8 mouse cellular contexts compared by ENCODE assay signal in genomic region chr13:106946594-106947540, GRCm38 (mm10). TPM values are rescaled to one million over a fixed set of nuclear protein-coding genes. Genes with fewer than 3 reads are reported as not detected.
DNase-seq lines count a peak whose midpoint lies in the region; ATAC-seq and TF ChIP-seq lines count a peak whose summit lies in the region.

Gene Dimt1, plus strand, starts transcription at chr13:106947127.

- peak within 1 kb of the TSS; percentile 99 for H3K4me3 ChIP-seq in G1E (ENCODE audit: low read depth, low read length)
- peak within 1 kb of the TSS; percentile 98 for H3K4me3 ChIP-seq in forebrain, embryonic 16.5 days (replicated peaks; ENCODE audit: low read length)
- H3K4me3 ChIP-seq in layer of hippocampus, adult 2 months = peak within 1 kb of the TSS; percentile 99
- H3K4me3 ChIP-seq in lung, embryonic 14.5 days (ENCODE audit: low read depth, low read length) = peak within 1 kb of the TSS; percentile 88
- peak within 1 kb of the TSS; percentile 71 for H3K4me3 ChIP-seq in olfactory bulb, adult 2 months (ENCODE audit: insufficient read depth, low read depth, low read length)
- peak within 1 kb of the TSS; percentile 95 for H3K4me3 ChIP-seq in thymus, adult 2 months (ENCODE audit: control insufficient read depth, insufficient read depth, low read length)

- H3K4me2 ChIP-seq in forebrain, embryonic 16.5 days (ENCODE audit: low read length) = peak within 1 kb of the TSS; percentile 78
- H3K4me2 ChIP-seq in lung, embryonic 14.5 days = peak within 1 kb of the TSS; percentile 83

- intact Hi-C loops in heart, postnatal 36 days (cut with DNase I) = loop anchor here (5.0 to 10.0 kb wide), 3 partner anchors 75 to 1098 kb away; partner anchors contain the start of genes Kif2a and Smim15

- peak; percentile 99 for ATAC-seq in G1E (ENCODE audit: extremely low read depth, insufficient number of reproducible peaks, low FRiP score, poor library complexity, severe bottlenecking)
- ATAC-seq in forebrain, embryonic 16.5 days = peak; percentile 100
- ATAC-seq in lung, embryonic 14.5 days (ENCODE audit: insufficient read depth) = peak; percentile 100

- TF ChIP-seq CTCF in G1E (IDR thresholded peaks at IDR 0.05; ENCODE audit: low read depth, low read length) = no peak
- no peak for TF ChIP-seq CTCF in layer of hippocampus, adult 2 months (conservative IDR thresholded peaks at IDR 0.05)
- no peak for TF ChIP-seq CTCF in lung, embryonic 14.5 days (IDR thresholded peaks at IDR 0.05; ENCODE audit: low read depth)
- TF ChIP-seq CTCF in olfactory bulb, adult 2 months (IDR thresholded peaks at IDR 0.05; ENCODE audit: insufficient read depth, low read depth, low read length) = no peak
- TF ChIP-seq CTCF in thymus, adult 2 months (IDR thresholded peaks at IDR 0.05; ENCODE audit: borderline replicate concordance, control insufficient read depth, extremely low read depth, insufficient read depth, low read length, poor library complexity) = peak; percentile 39; the same call in 1 of the 2 replicates

- no peaks in the 10 kb centered on the region; the same call in 1 of the 2 replicates for H3K27me3 ChIP-seq in G1E (ENCODE audit: insufficient read depth, low read length)
- no peaks in the 10 kb centered on the region for H3K27me3 ChIP-seq in forebrain, embryonic 16.5 days (replicated peaks; ENCODE audit: control insufficient read depth, insufficient read depth, low read length)
- no peaks in the 10 kb centered on the region for H3K27me3 ChIP-seq in lung, embryonic 14.5 days (ENCODE audit: insufficient read depth, low read length)
- H3K27me3 ChIP-seq in thymus, adult 2 months (ENCODE audit: control insufficient read depth, insufficient read depth, low read length) = no peaks in the 10 kb centered on the region

- WGBS in forebrain, embryonic 16.5 days = under 1% methylated on average over 61 of the region's 68 CpGs
- under 1% methylated on average over 68 of the region's 68 CpGs for WGBS in lung, embryonic 14.5 days
- under 1% methylated on average over 68 of the region's 68 CpGs for WGBS in olfactory bulb, adult 2 months
- under 1% methylated on average over 67 of the region's 68 CpGs for WGBS in thymus, adult 2 months

- peaks cover 20% of the 10 kb centered on the region for H3K4me1 ChIP-seq in G1E (ENCODE audit: insufficient read depth, low read depth, low read length)
- H3K4me1 ChIP-seq in forebrain, embryonic 16.5 days (replicated peaks; ENCODE audit: control insufficient read depth, insufficient read depth, low read length) = peaks cover 18% of the 10 kb centered on the region
- 0 out of 2 replicates have a peak, but pooled peaks cover 3% of the 10 kb centered on the region for H3K4me1 ChIP-seq in lung, embryonic 14.5 days (ENCODE audit: insufficient read depth)
- H3K4me1 ChIP-seq in olfactory bulb, adult 2 months (ENCODE audit: control insufficient read depth, insufficient read depth, low read length) = no peaks in the 10 kb centered on the region
- 0 out of 2 replicates have a peak, but pooled peaks cover 2% of the 10 kb centered on the region for H3K4me1 ChIP-seq in thymus, adult 2 months (replicated peaks; ENCODE audit: control insufficient read depth, insufficient read depth, low read length)

- TF ChIP-seq POLR2A in olfactory bulb, adult 2 months (IDR thresholded peaks at IDR 0.05; ENCODE audit: insufficient read depth, low read depth, low read length) = no peak
- TF ChIP-seq POLR2A in thymus, adult 2 months (IDR thresholded peaks at IDR 0.05; ENCODE audit: control insufficient read depth, extremely low read depth, insufficient read depth, low read length, poor library complexity) = no peak

- H3K9me3 ChIP-seq in G1E (replicated peaks) = no peaks in the 10 kb centered on the region
- no peaks in the 10 kb centered on the region for H3K9me3 ChIP-seq in forebrain, embryonic 16.5 days (ENCODE audit: control insufficient read depth, low read length)
- no peaks in the 10 kb centered on the region for H3K9me3 ChIP-seq in lung, embryonic 14.5 days (ENCODE audit: low read depth, low read length)

- H3K36me3 ChIP-seq in G1E (replicated peaks) = peaks cover 32% of the 10 kb centered on the region
- 0 out of 2 replicates have a peak, but pooled peaks cover 2% of the 10 kb centered on the region for H3K36me3 ChIP-seq in forebrain, embryonic 16.5 days (ENCODE audit: control insufficient read depth, insufficient read depth)
- H3K36me3 ChIP-seq in lung, embryonic 14.5 days (ENCODE audit: insufficient read depth) = peaks cover 21% of the 10 kb centered on the region
- peaks cover 3% of the 10 kb centered on the region for H3K36me3 ChIP-seq in thymus, adult 2 months (ENCODE audit: control insufficient read depth, insufficient read depth, low read length)

- peak within 1 kb of the TSS; percentile 75 for H3K27ac ChIP-seq in forebrain, embryonic 16.5 days (ENCODE audit: low read length)
- H3K27ac ChIP-seq in layer of hippocampus, adult 2 months = peak within 1 kb of the TSS; percentile 89
- H3K27ac ChIP-seq in lung, embryonic 14.5 days (ENCODE audit: low read depth) = peak within 1 kb of the TSS; percentile 91
- peak within 1 kb of the TSS; percentile 58; the same call in 1 of the 2 replicates for H3K27ac ChIP-seq in olfactory bulb, adult 2 months (ENCODE audit: insufficient read depth, low read depth, low read length)
- H3K27ac ChIP-seq in thymus, adult 2 months (ENCODE audit: control insufficient read depth, insufficient read depth, low read length) = no peak within 1 kb of the TSS

- H3K9ac ChIP-seq in forebrain, embryonic 16.5 days (replicated peaks; ENCODE audit: low read depth, low read length) = peak within 1 kb of the TSS; percentile 90
- H3K9ac ChIP-seq in lung, embryonic 14.5 days = peak within 1 kb of the TSS; percentile 87

- DNase-seq in G1E (ENCODE audit: low spot score) = peak; percentile 94
- peak; percentile 95 to 97 for DNase-seq in cerebellum, adult 18-20 months
- peak; percentile 90 to 92 for DNase-seq in heart, postnatal 36 days
- peak; percentile 96 to 98 for DNase-seq in layer of hippocampus, adult 2 months (ENCODE audit: low spot score in 2 of 2)
- peak; percentile 97 for DNase-seq in lung, embryonic 14.5 days
- DNase-seq in thymus, adult 2 months = peak; percentile 94

RNA-seq across cellular contexts. Expression of gene Dimt1, which starts in this region (rescaled TPM):
- total RNA-seq in G1E (2014; fragmentation: Nextera tagmentation) (59.5 and 70.7 TPM in 2 replicates), G1E (2017) (21.9 and 26.2 TPM in 2 replicates)
- 33.5 and 35.0 TPM in 2 replicates for polyA plus RNA-seq in G1E (2012)
- polyA plus RNA-seq in forebrain, embryonic 16.5 days (2015; fragmentation: Nextera tagmentation; extraction: Ambion mirVana) = 50.5 and 54.0 TPM in 2 replicates
- 1 to 10 TPM; 7.1 to 9.1 TPM for total RNA-seq in heart, postnatal 36 days (2021)
- total RNA-seq in layer of hippocampus, adult 2 months (2021) = 10 to 100 TPM; 22.9 to 23.4 TPM
- polyA plus RNA-seq in lung, embryonic 14.5 days (2014; fragmentation: Nextera tagmentation; extraction: Ambion mirVana) = 48.3 and 56.9 TPM in 2 replicates
- not detected in 2 replicates for polyA plus RNA-seq in olfactory bulb, adult 2 months (2012; ENCODE audit: insufficient read depth, insufficient read length, low replicate concordance, missing spikeins)
- polyA plus RNA-seq in thymus, adult 2 months (2012; rRNA removed) = 8.0 and 8.6 TPM in 2 replicates
